Mouse (Mus musculus): ENCODE data around the gene Ttll11.

Ttll11 gene

GRCm38 (mm10) chr2:35979644-35980021 lies at the start of gene Ttll11:
Gene Ttll11, minus strand, starts transcription at chr2:35979913.
- peak; percentile 95 for DNase-seq

DNA sequence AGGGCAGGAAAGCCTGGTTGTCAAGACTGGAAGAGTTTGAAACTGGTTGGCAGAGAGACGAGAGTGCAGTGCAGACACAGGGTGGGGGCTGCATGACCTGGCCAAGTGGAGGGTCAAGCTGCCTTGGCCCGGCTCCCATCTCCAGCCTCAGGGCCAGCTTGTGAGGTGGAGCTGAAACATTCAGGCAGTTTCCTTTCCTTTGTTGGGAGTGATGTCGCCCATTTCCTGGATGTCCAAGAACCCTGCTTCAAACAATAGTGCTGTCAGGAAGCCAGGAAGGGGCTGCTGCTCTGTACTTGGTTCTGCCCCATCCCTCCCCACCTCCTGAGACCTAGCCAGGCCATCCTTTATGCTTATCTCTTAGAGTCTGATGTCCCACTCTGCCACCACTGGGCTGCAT lies 43.6 kb upstream of the Ttll11 start:
- no peak for DNase-seq

GRCm38 (mm10) chr2:36021385-36022159 lies 41.9 kb upstream of the Ttll11 start:
- peak; percentile 57 for DNase-seq

DNA sequence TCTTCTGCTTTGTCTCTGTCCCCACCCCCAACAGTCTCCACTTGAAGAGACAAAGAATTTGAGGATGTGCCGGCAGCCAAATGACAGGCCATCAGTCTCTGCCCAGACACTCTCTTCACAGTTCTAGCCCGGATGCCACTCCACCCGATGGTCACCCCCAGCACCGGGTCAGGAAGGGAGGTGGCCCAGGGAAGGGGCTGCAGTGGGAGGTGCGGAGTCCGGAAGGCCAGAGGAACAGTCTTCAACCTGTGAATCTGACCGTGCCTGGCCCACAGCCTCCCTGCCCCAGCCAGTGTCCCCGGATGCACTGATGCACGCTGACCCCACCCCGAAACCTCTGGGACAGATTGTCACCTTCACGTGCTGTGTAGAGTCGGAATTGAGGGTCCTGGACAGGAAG lies 33.3 kb upstream of the Ttll11 start:
- DNase-seq, result no peak

- no peak for DNase-seq
Measured at GRCm38 (mm10) chr2:36011331-36011825, 31.7 kb upstream of the Ttll11 start.

GRCm38 (mm10) chr2:36010579-36010978 lies 30.9 kb upstream of the Ttll11 start:
- no peak for DNase-seq

DNA sequence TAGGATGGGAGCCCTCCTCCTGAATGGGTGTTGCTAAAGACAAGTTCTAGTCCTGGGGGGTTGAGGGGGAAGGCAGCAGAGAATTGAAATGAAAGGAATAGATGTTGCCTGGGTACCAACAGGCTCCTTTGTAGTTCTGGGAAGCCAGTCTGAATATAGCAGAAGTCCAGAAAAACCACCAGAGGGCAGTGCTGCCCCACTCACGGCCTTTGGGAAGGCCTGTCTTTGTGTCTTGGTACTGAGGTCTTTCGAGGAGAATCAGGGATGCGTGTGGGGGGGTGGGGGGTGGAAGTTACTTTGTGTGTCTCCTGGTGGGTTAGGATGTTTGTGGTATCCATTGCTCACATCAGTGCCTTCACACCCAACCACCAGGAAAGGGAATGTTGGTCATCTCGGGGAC lies 29.7 kb upstream of the Ttll11 start:
- peak; percentile 29 for DNase-seq

- peak; percentile 44 for DNase-seq
Measured at GRCm38 (mm10) chr2:36008071-36008470, 28.4 kb upstream of the Ttll11 start.

- DNase-seq, result no peak
Measured at GRCm38 (mm10) chr2:36002188-36002587, 22.5 kb upstream of the Ttll11 start.

GRCm38 (mm10) chr2:36000390-36000789 lies 20.7 kb upstream of the Ttll11 start:
- DNase-seq, result no peak

- no peak for DNase-seq
Measured at GRCm38 (mm10) chr2:35999212-35999611, 19.5 kb upstream of the Ttll11 start.

DNA sequence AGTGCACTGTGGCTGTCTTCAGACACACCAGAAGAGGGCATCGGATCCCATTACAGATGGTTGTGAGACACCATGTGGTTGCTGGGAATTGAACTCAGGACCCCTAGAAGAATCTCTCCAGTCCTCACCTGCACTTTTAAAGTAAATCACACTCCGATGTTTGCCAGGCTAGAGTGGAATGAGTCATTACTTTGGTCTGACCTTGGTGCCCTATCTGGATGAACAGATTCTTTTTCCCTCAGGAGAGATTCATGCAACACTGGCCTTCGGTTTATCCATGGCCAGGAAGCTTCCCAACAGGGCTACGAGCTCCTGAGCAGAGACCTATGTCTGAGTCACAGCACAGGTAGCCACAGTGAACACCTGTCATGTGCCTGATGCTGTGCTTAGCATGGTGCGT lies 18.7 kb upstream of the Ttll11 start:
- DNase-seq, result no peak

- no peak for DNase-seq
Measured at GRCm38 (mm10) chr2:35996753-35997152, 17.0 kb upstream of the Ttll11 start.

DNA sequence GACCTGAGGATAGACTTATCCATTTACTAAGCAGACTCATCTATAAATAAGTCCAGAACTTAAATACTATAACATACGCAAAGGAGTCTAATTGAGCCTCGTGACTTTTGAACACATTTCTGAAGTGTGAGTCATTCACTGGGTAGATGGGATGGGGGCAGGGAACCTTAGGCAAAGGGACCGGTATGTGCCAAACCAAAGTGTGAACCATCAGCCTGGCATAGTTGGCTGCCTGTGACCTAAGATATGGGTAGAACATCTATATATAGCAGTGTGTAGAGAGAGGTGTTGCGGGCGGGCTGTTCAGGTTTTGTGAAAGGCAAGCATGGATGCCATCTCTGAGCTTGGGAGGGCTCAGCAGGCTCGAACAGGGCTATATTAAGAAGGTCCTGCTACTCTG lies 14.6 kb upstream of the Ttll11 start:
- DNase-seq, result no peak

- no peak for DNase-seq
Measured at GRCm38 (mm10) chr2:35993481-35993880, 13.8 kb upstream of the Ttll11 start.

GRCm38 (mm10) chr2:35992259-35992658 lies 12.5 kb upstream of the Ttll11 start:
- DNase-seq, result no peak

- peak; percentile 72 for DNase-seq
Measured at GRCm38 (mm10) chr2:35983869-35984268, 4.2 kb upstream of the Ttll11 start.

DNA sequence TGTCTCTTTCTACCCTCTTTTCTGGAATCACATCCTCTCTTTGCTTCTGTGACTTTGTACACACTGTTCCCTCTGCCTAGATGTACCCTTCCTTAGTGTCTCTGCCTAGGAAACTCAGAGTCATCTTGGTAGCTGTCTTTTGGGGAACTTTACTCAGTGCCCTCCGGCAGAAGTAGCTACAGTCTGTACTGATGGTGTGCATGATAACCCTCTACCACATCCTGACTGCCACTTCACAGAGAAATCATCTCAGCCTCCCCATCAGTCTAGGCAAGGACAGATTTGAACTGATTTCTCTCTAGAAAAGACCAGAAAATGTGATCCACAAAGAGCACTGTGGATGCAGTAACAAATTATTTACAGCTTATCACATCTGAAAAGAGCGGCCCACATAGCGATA lies 2.2 kb upstream of the Ttll11 start:
- DNase-seq, result no peak

GRCm38 (mm10) chr2:35978941-35979643 lies 621 bp downstream of the Ttll11 start:
- DNase-seq, result no peak

DNA sequence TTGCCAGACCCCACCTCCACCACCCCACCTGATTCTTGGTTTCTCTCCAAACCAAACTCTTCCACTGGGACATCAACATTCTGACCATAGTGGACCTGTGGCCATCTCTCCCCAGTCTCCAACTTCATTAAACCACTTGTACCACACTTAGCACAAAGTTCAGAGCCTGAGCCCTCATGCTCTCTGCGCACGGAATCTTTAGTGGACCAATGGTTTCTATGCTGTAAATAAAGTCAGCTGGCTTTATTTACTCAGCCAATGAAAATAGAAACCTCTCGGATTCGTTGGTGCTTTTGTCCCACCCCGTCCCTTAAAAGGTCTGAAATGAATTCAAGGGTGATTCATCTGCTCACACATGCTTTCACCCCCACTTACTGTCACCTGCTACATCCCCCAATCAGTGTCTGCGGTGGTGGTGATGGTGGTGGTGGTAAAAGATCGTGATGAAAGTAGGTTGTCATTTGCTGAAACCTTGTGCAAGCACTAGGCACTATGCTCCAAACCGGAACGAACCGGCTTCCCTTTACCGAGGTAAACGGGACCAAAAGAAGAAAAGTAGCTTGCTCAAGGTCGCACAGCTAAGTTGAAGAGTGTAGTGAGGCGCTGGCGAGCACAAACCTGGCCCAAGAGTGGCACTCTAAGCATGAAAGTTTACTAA lies 1.3 kb downstream of the Ttll11 start:
- no peak for DNase-seq

DNA sequence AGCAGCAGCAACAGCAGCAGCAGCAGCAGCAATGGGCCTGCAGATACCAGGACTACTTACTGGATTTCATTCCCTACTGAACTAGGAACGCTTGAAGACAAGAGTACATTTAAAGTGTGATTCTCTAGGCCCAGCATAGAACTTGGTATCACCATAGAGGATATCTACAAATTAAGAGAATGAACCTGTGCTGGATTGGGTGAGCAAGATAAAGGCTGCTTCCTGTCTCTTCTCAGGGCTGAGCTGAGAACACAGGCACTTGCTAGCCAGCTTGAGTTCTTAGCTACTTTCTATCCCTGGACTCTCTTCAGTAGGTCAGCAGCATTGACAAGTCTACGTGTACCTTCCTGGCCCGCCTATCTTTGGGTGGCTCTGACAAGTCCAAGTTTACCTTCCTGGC lies 2.0 kb downstream of the Ttll11 start:
- DNase-seq, result no peak

DNA sequence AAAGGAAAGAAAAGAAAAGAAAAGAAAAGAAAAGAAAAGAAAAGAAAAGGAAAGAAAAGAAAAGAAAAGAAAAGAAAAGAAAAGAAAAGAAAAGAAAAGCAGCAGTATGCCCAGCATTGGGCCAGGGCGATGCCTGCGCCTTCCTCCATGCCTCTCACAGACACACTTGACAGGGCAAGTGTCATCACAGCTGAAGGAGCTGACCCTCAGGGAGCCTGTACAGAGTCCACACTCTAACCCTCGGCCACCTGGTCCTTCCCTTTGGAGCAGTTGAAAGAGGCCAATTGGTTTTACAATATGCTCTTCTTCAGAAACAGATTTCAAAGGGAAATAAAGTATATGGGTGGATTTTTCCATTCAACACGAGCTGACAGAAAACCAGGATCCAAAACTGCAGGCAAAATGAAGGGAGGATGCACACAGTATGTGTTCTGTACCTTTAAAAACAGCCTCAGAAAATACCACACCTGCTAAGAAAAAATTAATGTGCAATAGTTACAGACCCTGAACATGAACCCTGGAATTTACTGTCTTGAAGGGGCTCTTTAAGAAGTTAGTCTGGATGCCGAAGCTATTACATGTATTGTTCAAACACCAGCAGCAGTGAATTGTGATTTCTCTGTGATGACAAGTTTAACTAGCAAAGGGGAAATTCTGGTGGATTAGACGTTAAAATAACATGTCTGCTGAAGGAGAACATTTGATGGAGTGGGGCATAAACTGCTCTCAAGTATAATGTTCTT lies 7.3 kb downstream of the Ttll11 start:
- no peak for DNase-seq

- no peak for DNase-seq
Measured at GRCm38 (mm10) chr2:35965883-35966513, 13.7 kb downstream of the Ttll11 start.
